ENCODE assay signal across 16 mouse cellular contexts in genomic region chr16:16978765-16979164, GRCm38 (mm10).
"Had no signal": no experiment of that assay in that cellular context is flagged by ENCODE, and none has a peak within 500 bp of the region (broad histone marks: within the 10 kb centered on the region; RNA-seq: fewer than 3 reads in every experiment).

No protein-coding gene starts in this region.

- H3K4me3 ChIP-seq: midbrain, embryonic 10.5 days; midbrain, embryonic 12.5 days; neural tube, embryonic 13.5 days; neural tube, embryonic 15.5 days had no signal

- H3K4me1 ChIP-seq: neural tube, embryonic 13.5 days had no signal

- H3K27me3 ChIP-seq: midbrain, embryonic 12.5 days; neural tube, embryonic 13.5 days; neural tube, embryonic 15.5 days had no signal

- H3K9me3 ChIP-seq: midbrain, embryonic 12.5 days had no signal

- H3K4me2 ChIP-seq: lung, embryonic 14.5 days; midbrain, embryonic 12.5 days; neural tube, embryonic 13.5 days; neural tube, embryonic 15.5 days had no signal

- H3K27ac ChIP-seq: midbrain, embryonic 10.5 days; midbrain, embryonic 12.5 days; neural tube, embryonic 13.5 days; neural tube, embryonic 15.5 days had no signal

- H3K36me3 ChIP-seq: midbrain, embryonic 10.5 days; midbrain, embryonic 12.5 days; neural tube, embryonic 13.5 days; neural tube, embryonic 15.5 days had no signal

- DNase-seq: lung, adult 18-20 months; lung, embryonic 14.5 days; lung, postnatal 10 days; lung, postnatal 4 days; midbrain, embryonic 14.5 days; retina, postnatal 1 day; right cerebral cortex, adult 18-20 months; right cerebral cortex, postnatal 25 days; right cerebral cortex, postnatal 4 days; spleen, adult 18-20 months; thymus, adult 18-20 months; thymus, postnatal 25 days had no signal

- H3K9ac ChIP-seq: lung, embryonic 14.5 days; midbrain, embryonic 12.5 days; neural tube, embryonic 13.5 days; neural tube, embryonic 15.5 days had no signal
